Mouse (Mus musculus) layer of hippocampus, postnatal 25 days (tissue): ENCODE results near the gene Ooep. TPM values are rescaled to one million over a fixed set of nuclear protein-coding genes. Genes with fewer than 3 reads are reported as not detected.
"Not testable (repeated sequence)": the region's sequence is repeated elsewhere in the genome, so short reads cannot be mapped to it uniquely, and the experiment has no call there.

Experiments used
- DNase-seq, 2 experiments: peaks; one replicate each; pipeline ENCODE4 v3.0.0; 2022; ENCODE audit warnings: mixed read lengths in 2 of 2, low spot score in 1 of 2; ENCODE audit errors: extremely low spot score in 1 of 2
- total RNA-seq, 2 experiments: library from RNA; stranded (reverse); gene quantifications; 2 replicates each; pipeline ENCODE4 v1.2.3; 2021

Ooep gene
- total RNA-seq, 2 experiments from 2014 or later, result not detected

DNA sequence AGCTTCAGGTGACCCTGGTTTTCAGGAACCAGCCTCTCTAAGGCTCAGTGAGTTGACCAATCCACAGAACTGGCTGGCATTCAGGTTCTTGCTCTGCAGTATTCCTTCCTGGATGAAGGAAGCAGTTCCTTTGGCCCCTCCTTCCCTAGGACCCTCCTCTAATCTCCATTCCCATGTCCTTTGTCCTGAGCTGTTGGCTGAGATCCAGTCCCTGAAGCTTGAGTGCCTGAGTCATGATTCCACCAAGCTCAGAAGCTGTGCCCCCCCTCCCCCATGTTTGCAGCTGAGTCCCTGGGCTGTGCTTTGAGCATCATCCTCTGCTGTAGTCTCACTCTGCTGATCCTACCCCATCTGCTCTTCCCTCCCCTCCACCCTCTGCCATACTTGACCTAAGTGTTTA, 41.5 kb downstream of the Ooep start:
- DNase-seq, result not testable (repeated sequence)

DNA sequence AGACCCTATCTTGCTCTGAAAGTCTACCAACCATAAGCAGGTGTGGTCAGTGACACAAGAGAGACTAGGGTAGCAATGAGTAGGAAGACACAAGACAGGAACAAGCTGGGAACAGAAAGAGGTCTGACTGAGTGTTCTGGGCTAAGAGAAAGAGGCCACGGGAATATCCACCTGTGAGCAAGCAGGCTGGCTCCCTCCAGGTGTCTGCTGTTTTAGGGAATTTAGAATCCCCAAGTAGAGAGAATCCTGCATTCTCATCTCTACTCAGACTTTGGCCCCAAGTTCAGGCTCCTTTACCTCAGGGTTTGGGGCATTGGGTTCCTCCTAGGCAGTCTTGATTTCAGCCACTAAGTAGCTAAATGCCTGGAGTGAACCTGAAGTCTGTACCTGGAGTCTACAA, 51.2 kb downstream of the Ooep start, which contains the start of gene Omt2b:
Gene Omt2b, plus strand, starts transcription at position 301 of the 400 bp plus-strand sequence.
- DNase-seq, result not testable (repeated sequence)

Other genes starting within 250 kb of the Ooep start
- gene Gsta4, start 196.0 kb downstream of the Ooep start, total RNA-seq, result 10 to 100 TPM; 41.7 to 58.1 TPM
- not detected for gene Gsta1, start 148.1 kb downstream of the Ooep start, total RNA-seq
- gene Gm3776, start 121.6 kb downstream of the Ooep start, total RNA-seq, result not detected
- not detected for gene Gm10639, start 88.8 kb downstream of the Ooep start, total RNA-seq
- not detected for gene Omt2a, start 63.9 kb downstream of the Ooep start, total RNA-seq
- not detected for gene Omt2b, start 51.1 kb downstream of the Ooep start, total RNA-seq
- not detected for gene Gsta2, start 22.9 kb downstream of the Ooep start, total RNA-seq
- not detected for gene Dppa5a, start 10.5 kb downstream of the Ooep start, total RNA-seq
- under 1 TPM in 1 of 2 experiments, not detected in 1; 0.16 TPM for gene Ddx43, start 17.1 kb upstream of the Ooep start, total RNA-seq
- 1 to 10 TPM in 1 of 2 experiments, under 1 TPM in 1; 0.74 to 1.2 TPM for gene Cgas, start 64.5 kb upstream of the Ooep start, total RNA-seq
- 10 to 100 TPM; 20.6 to 23.7 TPM for gene Mto1, start 69.5 kb upstream of the Ooep start, total RNA-seq
- 1 to 10 TPM in 1 of 2 experiments, under 1 TPM in 1; 0.89 to 1.1 TPM for gene Gm17324, start 70.1 kb upstream of the Ooep start, total RNA-seq
- gene Eef1a1, start 110.4 kb upstream of the Ooep start, total RNA-seq, result 1,000 to 10,000 TPM; 3,010 to 3,306 TPM
- 10 to 100 TPM; 18.8 to 20.7 TPM for gene Slc17a5, start 209.3 kb upstream of the Ooep start, total RNA-seq
- 1 to 10 TPM; 3.8 to 4.6 TPM for gene Cd109, start 236.8 kb upstream of the Ooep start, total RNA-seq